Mouse (Mus musculus): ENCODE measurements around the gene Hvcn1. TPM values are rescaled to one million over a fixed set of nuclear protein-coding genes. Genes with fewer than 3 reads are reported as not detected.
A peak's percentile ranks its signal among the peaks of the same experiment; 100 is the strongest.

Hvcn1 gene
- polyA plus RNA-seq, 1 experiment from 2014 or later: 4.4 TPM

GRCm38 (mm10) chr5:122228772-122229171 lies 22.2 kb downstream of the Hvcn1 start:
- Histone ChIP-seq H3K36me3 (ENCODE audit: control insufficient read depth, insufficient read depth, low read length) (no peaks in the 10 kb centered on the region), H3K9ac (ENCODE audit: low read length) (no peak overlapping the region), H3K27me3 (ENCODE audit: control insufficient read depth, insufficient read depth, low read depth, low read length) (no peaks in the 10 kb centered on the region), H3K27ac (ENCODE audit: low read length) (no peak overlapping the region), H3K4me2 (ENCODE audit: low read depth, low read length) (no peak overlapping the region), H3K4me1 (replicated peaks; ENCODE audit: control insufficient read depth, insufficient read depth, low read length) (peaks cover 5% of the 10 kb centered on the region; the same call in 1 of the 2 replicates), H3K4me3 (ENCODE audit: low read length) (no peak overlapping the region), H3K9me3 (ENCODE audit: control insufficient read depth, low read length) (peaks cover 3% of the 10 kb centered on the region)
- no peak for ATAC-seq (ENCODE audit: low read depth)
- WGBS: 30% methylated on average over 3 of the region's 4 CpGs

- H3K4me3 ChIP-seq (ENCODE audit: low read length): no peak overlapping the region
Measured at GRCm38 (mm10) chr5:122230816-122231215, 24.2 kb downstream of the Hvcn1 start.

GRCm38 (mm10) chr5:122231431-122231830 lies 24.8 kb downstream of the Hvcn1 start:
- H3K27me3 ChIP-seq (ENCODE audit: control insufficient read depth, insufficient read depth, low read depth, low read length): no peaks in the 10 kb centered on the region
- no peak overlapping the region for H3K4me2 ChIP-seq (ENCODE audit: low read depth, low read length)
- no peak overlapping the region for H3K4me3 ChIP-seq (ENCODE audit: low read length)
- no peaks in the 10 kb centered on the region for H3K36me3 ChIP-seq (ENCODE audit: control insufficient read depth, insufficient read depth, low read length)
- no peak overlapping the region for H3K9ac ChIP-seq (ENCODE audit: low read length)
- H3K9me3 ChIP-seq (ENCODE audit: control insufficient read depth, low read length): peaks cover 3% of the 10 kb centered on the region
- WGBS: 52% methylated on average over 6 of the region's 6 CpGs
- peaks cover 9% of the 10 kb centered on the region; the same call in 1 of the 2 replicates for H3K4me1 ChIP-seq (replicated peaks; ENCODE audit: control insufficient read depth, insufficient read depth, low read length)
- H3K27ac ChIP-seq (ENCODE audit: low read length): no peak overlapping the region
- no peak for ATAC-seq (ENCODE audit: low read depth)

More at GRCm38 (mm10) chr5:122230816-122231215, 24.2 kb downstream of the Hvcn1 start:
- H3K4me2 ChIP-seq (ENCODE audit: low read depth, low read length): no peak overlapping the region
- H3K9me3 ChIP-seq (ENCODE audit: control insufficient read depth, low read length): peaks cover 3% of the 10 kb centered on the region
- no peaks in the 10 kb centered on the region for H3K36me3 ChIP-seq (ENCODE audit: control insufficient read depth, insufficient read depth, low read length)
- ATAC-seq (ENCODE audit: low read depth): no peak
- H3K9ac ChIP-seq (ENCODE audit: low read length): no peak overlapping the region
- peaks cover 9% of the 10 kb centered on the region; the same call in 1 of the 2 replicates for H3K4me1 ChIP-seq (replicated peaks; ENCODE audit: control insufficient read depth, insufficient read depth, low read length)
- no peak overlapping the region for H3K27ac ChIP-seq (ENCODE audit: low read length)
- 80% methylated on average over 4 of the region's 4 CpGs for WGBS
- no peaks in the 10 kb centered on the region for H3K27me3 ChIP-seq (ENCODE audit: control insufficient read depth, insufficient read depth, low read depth, low read length)

- WGBS: 70% methylated on average over 5 of the region's 5 CpGs
- no peak overlapping the region for H3K4me3 ChIP-seq (ENCODE audit: low read length)
- H3K27me3 ChIP-seq (ENCODE audit: control insufficient read depth, insufficient read depth, low read depth, low read length): no peaks in the 10 kb centered on the region
- H3K27ac ChIP-seq (ENCODE audit: low read length): no peak overlapping the region
- no peaks in the 10 kb centered on the region for H3K36me3 ChIP-seq (ENCODE audit: control insufficient read depth, insufficient read depth, low read length)
- H3K4me2 ChIP-seq (ENCODE audit: low read depth, low read length): no peak overlapping the region
- peaks cover 9% of the 10 kb centered on the region; the same call in 1 of the 2 replicates for H3K4me1 ChIP-seq (replicated peaks; ENCODE audit: control insufficient read depth, insufficient read depth, low read length)
- H3K9me3 ChIP-seq (ENCODE audit: control insufficient read depth, low read length): peaks cover 3% of the 10 kb centered on the region
- ATAC-seq (ENCODE audit: low read depth): no peak
- no peak overlapping the region for H3K9ac ChIP-seq (ENCODE audit: low read length)
Measured at GRCm38 (mm10) chr5:122232004-122232403, 25.4 kb downstream of the Hvcn1 start.

- Histone ChIP-seq H3K4me2 (ENCODE audit: low read depth, low read length) (no peak overlapping the region), H3K4me3 (ENCODE audit: low read length) (no peak overlapping the region), H3K9ac (ENCODE audit: low read length) (no peak overlapping the region), H3K27ac (ENCODE audit: low read length) (no peak overlapping the region; the same call in 1 of the 2 replicates), H3K27me3 (ENCODE audit: control insufficient read depth, insufficient read depth, low read depth, low read length) (no peaks in the 10 kb centered on the region), H3K4me1 (replicated peaks; ENCODE audit: control insufficient read depth, insufficient read depth, low read length) (peaks cover 9% of the 10 kb centered on the region; the same call in 1 of the 2 replicates), H3K9me3 (ENCODE audit: control insufficient read depth, low read length) (no peaks in the 10 kb centered on the region; the same call in 1 of the 2 replicates), H3K36me3 (ENCODE audit: control insufficient read depth, insufficient read depth, low read length) (no peaks in the 10 kb centered on the region)
- WGBS: 52% methylated on average over 14 of the region's 14 CpGs
- ATAC-seq (ENCODE audit: low read depth): peak; percentile 64
Measured at GRCm38 (mm10) chr5:122233077-122233581, 26.5 kb downstream of the Hvcn1 start.

- Histone ChIP-seq H3K9me3 (ENCODE audit: control insufficient read depth, low read length) (no peaks in the 10 kb centered on the region), H3K4me1 (replicated peaks; ENCODE audit: control insufficient read depth, insufficient read depth, low read length) (peaks cover 9% of the 10 kb centered on the region; the same call in 1 of the 2 replicates)
Measured at GRCm38 (mm10) chr5:122233695-122234094, 27.1 kb downstream of the Hvcn1 start.

GRCm38 (mm10) chr5:122234319-122235195 lies 28.0 kb downstream of the Hvcn1 start:
- Histone ChIP-seq H3K9me3 (ENCODE audit: control insufficient read depth, low read length) (no peaks in the 10 kb centered on the region), H3K27ac (ENCODE audit: low read length) (no peak overlapping the region), H3K4me3 (ENCODE audit: low read length) (no peak overlapping the region), H3K9ac (ENCODE audit: low read length) (no peak overlapping the region), H3K4me1 (replicated peaks; ENCODE audit: control insufficient read depth, insufficient read depth, low read length) (peaks cover 9% of the 10 kb centered on the region; the same call in 1 of the 2 replicates), H3K27me3 (ENCODE audit: control insufficient read depth, insufficient read depth, low read depth, low read length) (no peaks in the 10 kb centered on the region), H3K4me2 (ENCODE audit: low read depth, low read length) (no peak overlapping the region), H3K36me3 (ENCODE audit: control insufficient read depth, insufficient read depth, low read length) (no peaks in the 10 kb centered on the region)
- no peak for ATAC-seq (ENCODE audit: low read depth)
- WGBS: 69% methylated on average over 9 of the region's 9 CpGs

More at GRCm38 (mm10) chr5:122233695-122234094, 27.1 kb downstream of the Hvcn1 start:
- no peak overlapping the region for H3K4me3 ChIP-seq (ENCODE audit: low read length)
- no peak overlapping the region for H3K4me2 ChIP-seq (ENCODE audit: low read depth, low read length)
- 75% methylated on average over 12 of the region's 12 CpGs for WGBS
- H3K36me3 ChIP-seq (ENCODE audit: control insufficient read depth, insufficient read depth, low read length): no peaks in the 10 kb centered on the region
- peak; percentile 40 for ATAC-seq (ENCODE audit: low read depth)
- H3K9ac ChIP-seq (ENCODE audit: low read length): no peak overlapping the region
- no peaks in the 10 kb centered on the region for H3K27me3 ChIP-seq (ENCODE audit: control insufficient read depth, insufficient read depth, low read depth, low read length)
- H3K27ac ChIP-seq (ENCODE audit: low read length): no peak overlapping the region

GRCm38 (mm10) chr5:122235196-122235836 lies 28.7 kb downstream of the Hvcn1 start:
- Histone ChIP-seq H3K36me3 (ENCODE audit: control insufficient read depth, insufficient read depth, low read length) (no peaks in the 10 kb centered on the region), H3K27ac (ENCODE audit: low read length) (no peak overlapping the region), H3K9ac (ENCODE audit: low read length) (no peak overlapping the region), H3K9me3 (ENCODE audit: control insufficient read depth, low read length) (no peaks in the 10 kb centered on the region), H3K27me3 (ENCODE audit: control insufficient read depth, insufficient read depth, low read depth, low read length) (no peaks in the 10 kb centered on the region), H3K4me3 (ENCODE audit: low read length) (no peak overlapping the region), H3K4me2 (ENCODE audit: low read depth, low read length) (no peak overlapping the region), H3K4me1 (replicated peaks; ENCODE audit: control insufficient read depth, insufficient read depth, low read length) (peaks cover 9% of the 10 kb centered on the region; the same call in 1 of the 2 replicates)
- no peak for ATAC-seq (ENCODE audit: low read depth)
- WGBS: 50% methylated on average over 9 of the region's 9 CpGs

- no peaks in the 10 kb centered on the region for H3K9me3 ChIP-seq (ENCODE audit: control insufficient read depth, low read length)
- H3K36me3 ChIP-seq (ENCODE audit: control insufficient read depth, insufficient read depth, low read length): no peaks in the 10 kb centered on the region; the same call in 1 of the 2 replicates
- H3K27me3 ChIP-seq (ENCODE audit: control insufficient read depth, insufficient read depth, low read depth, low read length): no peaks in the 10 kb centered on the region
- H3K4me1 ChIP-seq (replicated peaks; ENCODE audit: control insufficient read depth, insufficient read depth, low read length): peaks cover 9% of the 10 kb centered on the region; the same call in 1 of the 2 replicates
- no peak overlapping the region for H3K4me3 ChIP-seq (ENCODE audit: low read length)
- H3K4me2 ChIP-seq (ENCODE audit: low read depth, low read length): no peak overlapping the region
- H3K27ac ChIP-seq (ENCODE audit: low read length): no peak overlapping the region
- H3K9ac ChIP-seq (ENCODE audit: low read length): no peak overlapping the region
- 69% methylated on average over 5 of the region's 5 CpGs for WGBS
- ATAC-seq (ENCODE audit: low read depth): no peak
Measured at GRCm38 (mm10) chr5:122237200-122237599, 30.6 kb downstream of the Hvcn1 start.
